Mouse (Mus musculus): ENCODE measurements around the gene Ffar2. TPM values are rescaled to one million over a fixed set of nuclear protein-coding genes. Genes with fewer than 3 reads are reported as not detected.

Ffar2 gene
- total RNA-seq, 2 experiments from 2014 or later: 4.0 to 12.2 TPM

DNA sequence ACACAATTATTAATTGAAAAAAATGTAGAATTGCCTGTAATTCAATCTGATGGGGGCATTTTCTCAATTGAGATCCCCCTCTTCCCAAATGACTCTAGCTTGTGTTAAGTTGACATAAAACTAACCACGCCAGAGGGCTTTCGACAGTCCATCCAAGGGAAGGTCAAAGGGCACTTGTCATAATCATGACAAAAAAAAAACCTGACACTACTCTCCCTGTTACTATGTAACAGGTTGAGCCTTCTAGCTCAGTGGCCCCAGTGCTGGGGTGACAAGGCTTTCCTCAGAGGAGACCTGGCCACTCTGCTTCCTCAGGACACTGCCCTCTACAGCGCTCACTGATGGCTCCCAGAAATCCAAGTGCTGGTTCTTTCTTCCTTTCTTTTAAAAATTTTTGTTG is 731 bp upstream of the Ffar2 start:
- no peak for ATAC-seq (ENCODE audit: poor library complexity, severe bottlenecking)

DNA sequence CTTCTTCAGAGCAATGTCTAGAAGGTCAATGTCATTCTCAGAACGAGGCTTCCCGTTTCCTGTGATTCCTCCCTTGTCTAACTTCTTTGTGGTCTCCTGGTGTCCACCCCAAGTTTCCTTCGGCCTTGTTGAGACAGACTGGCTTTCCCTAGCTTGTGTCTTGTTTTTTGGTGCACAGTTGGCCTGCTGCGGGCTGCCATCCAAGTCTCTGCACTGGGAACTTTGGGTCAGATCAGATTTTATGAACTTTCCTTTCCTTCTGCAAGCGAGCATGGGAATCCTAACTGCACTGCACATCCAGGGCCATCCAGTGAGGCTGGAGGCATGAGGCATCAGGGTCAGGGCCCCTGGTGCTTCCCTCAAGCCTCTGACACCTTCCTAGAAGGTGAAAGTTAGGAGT is 2.0 kb downstream of the Ffar2 start:
- ATAC-seq (ENCODE audit: poor library complexity, severe bottlenecking): no peak

DNA sequence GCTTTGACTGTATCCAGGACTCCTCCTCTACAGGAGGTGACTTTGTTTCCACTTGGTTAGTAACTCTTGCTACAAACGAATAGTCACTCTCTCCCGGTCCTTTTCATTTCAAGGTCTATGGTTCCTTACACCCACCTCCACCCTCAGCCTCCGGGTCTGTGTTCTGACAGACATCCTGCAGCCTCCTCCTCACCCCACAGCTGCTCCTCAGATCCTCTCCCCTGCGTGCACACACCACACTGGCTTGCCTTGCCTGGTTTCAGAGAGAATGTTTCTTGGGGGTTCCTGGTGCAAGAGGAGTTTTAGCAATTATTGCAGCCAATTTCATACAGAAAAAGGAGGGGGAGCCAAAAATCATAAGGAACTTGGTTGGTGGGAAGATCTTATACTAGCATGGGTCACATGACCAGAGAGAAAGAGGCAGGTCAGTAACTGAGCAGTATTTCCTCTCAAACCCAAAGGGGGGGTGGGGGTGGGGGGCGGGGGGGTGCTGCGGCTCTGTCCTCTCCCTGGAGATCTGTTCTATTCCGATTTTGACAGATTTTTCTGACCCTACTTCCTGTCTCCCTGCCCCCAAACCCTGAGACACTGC is 2.6 kb downstream of the Ffar2 start:
- ATAC-seq (ENCODE audit: poor library complexity, severe bottlenecking): peak; percentile 57

DNA sequence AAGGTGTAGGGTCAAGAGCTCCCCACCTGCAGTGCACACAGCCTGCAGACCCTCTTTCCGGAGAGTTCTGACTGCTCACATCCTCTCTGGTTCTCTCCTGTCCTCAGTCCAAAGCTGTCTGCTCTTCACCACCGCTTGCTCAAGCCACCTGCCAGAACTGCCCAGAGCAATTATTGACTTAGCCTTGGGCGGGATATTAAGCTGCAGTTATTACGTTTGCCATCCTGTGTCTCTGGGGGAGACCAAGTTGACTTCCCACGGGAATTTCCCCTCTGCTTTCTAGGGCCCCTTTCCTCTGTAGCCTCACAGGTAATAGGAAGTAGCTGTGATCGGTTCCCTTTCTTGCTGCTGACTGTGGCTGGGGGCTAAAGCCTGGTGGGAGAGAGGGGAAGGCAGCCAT is 3.4 kb downstream of the Ffar2 start:
- ATAC-seq (ENCODE audit: poor library complexity, severe bottlenecking): peak; percentile 27; the same call in 1 of the 2 replicates

DNA sequence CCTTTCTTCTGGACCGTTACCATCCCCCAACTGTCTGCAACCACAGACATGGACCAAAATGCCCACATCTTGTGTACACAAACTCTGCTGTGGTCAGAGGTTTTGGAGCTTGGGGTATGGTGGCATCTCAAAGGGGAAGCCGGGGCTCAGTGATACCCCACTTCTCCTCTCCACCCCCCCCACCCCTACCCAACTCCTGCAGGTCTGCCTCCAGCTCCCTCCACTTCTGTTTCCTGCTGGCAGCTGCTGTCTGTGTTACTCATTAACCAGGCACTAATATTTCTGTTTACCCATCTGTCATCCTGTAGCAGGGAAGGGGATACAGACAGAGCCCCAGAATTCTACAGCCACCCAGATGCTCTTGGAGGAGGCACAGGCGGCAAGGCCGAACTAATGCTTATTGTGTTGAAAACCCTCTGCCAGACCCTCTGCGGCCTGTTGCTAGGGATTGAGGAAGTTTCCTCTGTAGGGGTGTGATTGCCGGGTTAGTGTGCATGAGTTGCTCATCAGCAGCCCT is 11.2 kb downstream of the Ffar2 start:
- peak; percentile 77 for ATAC-seq (ENCODE audit: poor library complexity, severe bottlenecking)

DNA sequence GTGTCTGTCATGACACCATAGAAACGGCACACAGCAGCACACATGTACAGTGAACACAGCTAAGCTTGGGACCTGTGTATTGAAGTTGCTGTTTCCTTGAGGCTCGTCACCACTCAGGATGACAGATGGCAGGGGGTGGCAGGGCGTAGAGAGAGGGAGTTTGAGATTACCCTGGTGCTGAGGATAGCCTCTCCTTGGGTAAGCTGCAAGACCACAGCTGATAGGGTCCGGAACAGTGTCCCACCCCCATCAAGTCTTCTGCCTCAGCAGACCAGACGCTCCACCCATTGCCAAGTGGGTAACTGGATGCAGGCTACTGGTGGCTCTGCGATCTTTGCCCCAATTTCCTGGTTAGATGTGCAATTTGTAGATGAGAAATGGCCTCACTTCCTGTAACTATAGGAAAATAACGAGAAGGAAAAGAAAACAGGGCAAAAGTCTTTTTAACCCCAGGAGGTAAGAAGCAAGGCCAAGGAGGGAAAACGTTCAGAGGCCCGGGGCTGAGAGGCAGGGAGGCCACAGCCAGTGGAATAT is 11.8 kb downstream of the Ffar2 start:
- peak; percentile 78 for ATAC-seq (ENCODE audit: poor library complexity, severe bottlenecking)

DNA sequence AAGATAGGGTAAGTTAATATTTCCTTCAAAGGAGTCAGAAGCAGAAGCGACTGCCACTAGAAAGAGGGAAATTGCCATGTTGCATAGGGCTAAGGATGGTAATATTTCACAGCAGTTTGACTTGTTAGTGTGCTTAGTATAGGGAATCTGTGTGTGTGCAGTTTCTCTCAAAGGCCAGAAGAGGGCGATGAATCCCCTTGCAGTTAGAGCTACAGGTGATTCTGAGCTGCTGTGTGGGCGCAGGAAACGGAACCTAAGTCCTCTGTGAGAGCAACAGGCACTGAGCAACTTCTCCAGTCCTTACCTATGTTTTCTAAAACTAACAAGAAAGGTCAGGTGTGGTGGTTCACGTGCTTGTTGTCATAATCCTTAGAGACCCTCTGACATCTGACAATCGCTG is 13.3 kb downstream of the Ffar2 start:
- no peak for ATAC-seq (ENCODE audit: poor library complexity, severe bottlenecking)

DNA sequence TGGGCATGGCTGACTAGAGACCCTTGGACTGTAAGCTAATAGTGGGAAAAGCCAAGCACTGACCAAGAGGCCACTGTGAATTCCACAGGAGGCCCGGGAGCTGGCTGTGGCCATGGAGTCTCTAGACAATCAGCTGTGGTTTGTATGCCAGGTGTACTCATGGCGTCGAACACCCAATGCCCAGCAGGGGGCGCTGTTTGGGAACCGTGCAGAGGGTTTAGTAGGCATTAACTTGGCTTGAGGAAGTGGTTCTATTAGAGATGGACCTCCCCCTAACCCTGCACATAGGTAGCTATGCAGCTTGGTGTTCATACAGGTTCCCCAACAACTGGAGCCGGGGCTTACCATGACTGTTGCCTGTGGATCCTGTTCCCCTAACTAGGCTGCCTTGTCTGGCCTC is 17.7 kb downstream of the Ffar2 start:
- ATAC-seq (ENCODE audit: poor library complexity, severe bottlenecking): peak; percentile 94

DNA sequence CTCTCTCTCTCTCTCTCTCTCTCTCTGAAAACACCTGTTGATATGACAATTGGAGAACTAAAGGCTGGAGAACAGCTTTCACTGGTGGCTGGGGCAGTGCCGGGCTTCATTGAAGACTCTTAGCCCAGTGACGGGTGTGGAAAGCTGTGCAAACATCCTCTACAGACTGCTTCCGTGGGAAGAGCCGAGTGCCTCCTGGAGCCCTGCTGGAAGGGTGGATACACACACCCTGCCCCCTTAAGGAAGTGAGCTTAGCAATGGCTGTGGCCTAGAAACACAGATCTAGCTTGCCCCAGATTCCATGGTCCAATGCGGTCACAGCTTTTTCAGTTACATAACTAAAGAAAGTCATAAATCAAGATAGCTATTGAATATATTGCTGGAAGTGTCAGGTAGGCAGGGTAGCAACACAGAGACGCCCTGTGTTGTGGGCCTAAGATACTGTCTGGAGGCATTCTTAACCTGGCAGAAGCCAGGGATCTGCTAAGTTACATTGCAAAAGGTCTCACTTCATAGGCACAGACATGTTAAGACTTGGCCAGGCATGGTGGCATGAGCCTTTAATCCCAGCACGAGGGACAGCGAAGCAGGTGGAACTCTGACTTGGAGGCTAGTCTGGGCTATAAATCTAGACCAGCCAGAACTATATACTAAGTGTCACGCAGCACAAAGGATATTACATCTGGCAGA is 19.4 kb downstream of the Ffar2 start:
- ATAC-seq (ENCODE audit: poor library complexity, severe bottlenecking): no peak

DNA sequence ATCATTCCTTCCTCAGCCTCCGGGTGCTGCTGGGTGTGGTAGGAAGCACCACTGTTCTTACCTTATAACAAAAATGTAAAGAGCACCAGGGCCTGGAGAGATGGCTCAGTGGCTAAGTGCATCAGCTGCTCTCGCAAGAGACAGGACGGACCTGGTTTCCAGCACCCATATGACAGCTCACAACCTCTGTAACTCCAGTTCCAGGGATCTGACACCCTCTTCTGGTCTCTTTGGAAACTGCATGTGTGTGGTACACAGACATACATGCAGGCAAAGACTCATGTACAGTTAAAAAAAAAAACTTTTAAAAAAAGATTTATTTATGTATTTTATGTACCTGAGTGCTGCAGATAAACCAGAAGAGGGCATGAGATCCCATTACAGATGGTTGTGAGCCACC is 20.3 kb downstream of the Ffar2 start:
- ATAC-seq (ENCODE audit: poor library complexity, severe bottlenecking): no peak

DNA sequence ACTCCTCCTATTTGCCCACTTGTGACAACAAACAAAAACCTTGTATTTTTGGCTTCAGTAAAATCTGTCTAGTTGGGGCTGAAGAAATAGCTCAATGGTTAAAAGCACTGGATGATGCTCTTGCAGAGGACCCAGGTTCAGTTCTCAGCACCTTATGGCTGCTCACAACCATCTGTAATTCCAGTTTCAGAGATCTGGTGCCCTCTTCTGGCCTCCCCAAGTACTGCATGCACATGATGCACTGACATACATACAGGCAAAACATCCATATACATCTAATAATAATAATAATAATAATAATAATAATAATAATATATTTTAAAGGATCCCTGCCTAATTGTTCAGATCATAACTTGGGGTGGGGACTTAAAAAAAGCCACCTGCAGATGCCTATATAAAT is 22.9 kb downstream of the Ffar2 start:
- no peak for ATAC-seq (ENCODE audit: poor library complexity, severe bottlenecking)

DNA sequence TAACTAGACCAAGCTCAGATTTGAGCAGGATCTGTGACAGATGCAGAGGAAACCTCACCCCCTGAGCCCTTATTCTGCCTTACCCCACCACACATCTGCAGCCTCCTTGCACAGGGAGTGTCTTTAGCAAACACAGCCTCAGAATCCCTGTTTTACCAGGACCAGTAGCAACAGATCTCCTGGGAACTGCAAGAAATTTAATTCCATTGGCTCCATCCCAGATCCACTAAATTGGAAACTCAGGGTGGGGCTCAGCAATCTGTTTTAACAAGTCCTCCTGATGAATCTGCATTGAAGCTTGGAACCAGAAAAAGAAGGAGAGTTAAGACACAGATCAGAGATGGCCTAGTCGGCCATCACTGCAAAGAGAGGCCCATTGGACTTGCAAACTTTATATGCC is 26.8 kb downstream of the Ffar2 start:
- no peak for ATAC-seq (ENCODE audit: poor library complexity, severe bottlenecking)

DNA sequence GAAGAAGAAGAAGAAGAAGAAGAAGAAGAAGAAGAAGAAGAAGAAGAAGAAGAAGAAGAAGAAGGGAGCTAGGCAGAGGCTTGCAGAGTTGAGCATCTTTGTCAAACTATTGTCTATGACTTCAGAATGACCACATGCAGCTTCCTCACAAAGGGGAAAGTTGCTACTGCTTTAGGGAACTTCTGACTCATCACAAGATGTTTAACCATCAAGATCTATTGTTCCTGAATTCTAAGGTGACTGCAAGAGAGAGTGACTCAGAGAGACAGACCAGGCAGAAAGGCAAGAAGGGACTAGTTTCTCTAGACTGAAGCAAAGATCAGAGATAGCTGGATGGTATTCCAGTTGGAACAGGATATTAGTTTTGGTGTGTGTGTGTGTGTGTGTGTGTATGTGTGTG is 28.7 kb downstream of the Ffar2 start:
- peak; percentile 80 for ATAC-seq (ENCODE audit: poor library complexity, severe bottlenecking)

DNA sequence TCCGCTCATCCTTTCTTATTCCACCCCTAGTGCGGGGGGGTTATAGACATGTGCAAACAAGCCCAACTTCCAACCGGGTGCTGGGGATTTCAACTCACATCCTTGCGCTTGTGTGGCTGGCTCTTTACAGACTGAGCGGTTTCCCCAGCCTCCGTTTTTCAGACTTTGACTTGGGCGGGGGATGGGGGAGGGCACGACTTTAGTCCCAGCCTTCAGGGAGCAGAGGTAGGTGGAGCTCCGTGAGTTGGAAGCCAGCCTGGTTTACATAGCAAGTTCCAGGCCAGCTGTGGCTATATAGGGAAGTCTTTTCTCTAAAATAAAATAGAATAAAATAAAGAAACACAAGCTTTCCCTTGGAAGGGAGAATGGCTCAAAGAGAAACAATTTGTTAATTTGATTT is 31.7 kb downstream of the Ffar2 start:
- no peak for ATAC-seq (ENCODE audit: poor library complexity, severe bottlenecking)

DNA sequence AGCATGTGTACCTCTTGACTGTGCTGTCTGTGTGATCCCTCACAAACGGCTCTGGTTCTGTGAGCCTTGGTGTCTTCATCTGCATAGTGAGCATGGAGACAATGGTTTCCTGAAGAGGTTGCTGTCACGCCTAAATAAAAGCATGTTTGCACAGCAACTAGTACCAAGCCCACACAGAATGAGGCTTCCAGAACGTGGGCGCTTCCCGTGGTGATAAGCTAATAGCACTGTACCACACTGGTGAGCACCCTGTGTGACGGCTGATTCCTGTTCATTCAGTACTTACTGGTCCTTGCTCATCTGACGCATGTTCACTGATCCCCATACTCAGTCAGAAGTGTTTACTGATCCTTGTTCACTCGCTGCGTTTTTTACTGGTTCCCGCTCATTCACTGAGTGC is 33.4 kb downstream of the Ffar2 start:
- ATAC-seq (ENCODE audit: poor library complexity, severe bottlenecking): no peak

DNA sequence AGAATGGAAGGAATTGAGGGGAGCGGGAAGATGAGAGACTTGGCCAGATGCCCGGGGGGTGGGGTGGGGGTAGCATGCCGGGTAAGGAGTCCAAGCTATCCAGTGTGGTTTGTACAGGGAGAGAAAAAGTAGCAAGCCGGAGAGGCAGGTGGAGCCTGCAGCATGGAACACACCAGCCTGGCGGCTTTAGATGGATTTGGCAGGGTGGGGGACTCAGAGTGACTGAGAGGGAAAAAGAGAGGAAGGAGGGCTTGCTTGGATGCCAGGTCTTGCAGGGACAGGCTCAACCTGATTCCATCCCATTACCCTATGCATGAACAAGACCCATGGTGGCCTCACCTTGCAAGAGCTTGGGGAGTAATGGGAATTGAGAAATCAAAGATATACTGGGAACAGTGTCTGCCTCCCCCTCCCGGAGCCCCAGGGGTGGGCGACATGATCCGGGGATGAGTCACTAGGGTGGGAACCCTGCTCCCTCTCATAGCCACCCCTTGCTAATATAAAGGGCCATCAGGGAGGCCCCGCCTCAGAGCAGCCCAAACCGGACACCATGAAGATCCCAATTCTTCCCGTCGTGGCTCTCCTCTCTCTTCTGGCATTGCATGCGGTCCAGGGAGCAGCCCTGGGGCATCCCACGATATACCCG is 36.1 kb downstream of the Ffar2 start, which contains the start of gene Krtdap:
Krtdap (plus strand) TSS at position 520 of the 646 bp plus-strand sequence.
- ATAC-seq (ENCODE audit: poor library complexity, severe bottlenecking): no peak

DNA sequence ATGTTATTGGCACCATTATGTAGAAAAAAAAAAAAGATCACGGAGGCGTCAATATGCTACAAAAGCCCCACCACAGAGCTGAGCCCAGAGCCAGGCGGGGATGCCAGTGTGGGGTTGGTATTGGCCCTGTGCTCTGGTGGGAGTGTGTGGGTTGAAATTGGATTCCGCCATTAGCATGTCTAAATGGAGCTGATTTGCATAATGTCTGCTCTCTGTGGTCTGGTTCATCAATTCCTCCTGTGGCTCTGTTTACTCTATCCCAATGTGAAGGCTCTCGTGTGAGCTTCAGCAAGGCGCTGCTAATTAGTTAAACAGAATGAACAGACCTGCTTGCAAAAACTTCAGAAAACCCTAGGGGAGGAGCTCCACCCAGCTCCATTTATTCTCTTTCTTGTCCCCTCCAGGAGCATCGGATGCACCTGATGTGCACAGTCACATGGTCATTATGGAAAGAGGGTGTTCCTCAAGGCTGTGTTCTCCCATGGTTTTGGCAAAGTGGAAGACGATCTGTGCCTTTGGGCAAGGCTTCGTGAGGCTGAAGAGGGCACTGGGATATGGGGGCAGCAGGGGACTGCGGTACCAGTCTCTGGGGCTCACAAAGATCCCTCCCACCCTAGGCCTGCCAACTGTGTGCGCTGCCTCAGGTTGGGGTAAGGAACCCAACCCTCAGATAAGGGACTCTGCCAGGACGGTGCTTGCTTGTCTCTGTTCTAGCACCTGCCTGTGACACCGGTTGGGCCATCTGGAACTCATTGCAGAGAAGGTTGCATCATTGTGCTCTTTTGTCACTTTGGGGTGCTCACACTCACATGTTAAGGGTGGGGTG is 37.6 kb downstream of the Ffar2 start:
- ATAC-seq (ENCODE audit: poor library complexity, severe bottlenecking): no peak

DNA sequence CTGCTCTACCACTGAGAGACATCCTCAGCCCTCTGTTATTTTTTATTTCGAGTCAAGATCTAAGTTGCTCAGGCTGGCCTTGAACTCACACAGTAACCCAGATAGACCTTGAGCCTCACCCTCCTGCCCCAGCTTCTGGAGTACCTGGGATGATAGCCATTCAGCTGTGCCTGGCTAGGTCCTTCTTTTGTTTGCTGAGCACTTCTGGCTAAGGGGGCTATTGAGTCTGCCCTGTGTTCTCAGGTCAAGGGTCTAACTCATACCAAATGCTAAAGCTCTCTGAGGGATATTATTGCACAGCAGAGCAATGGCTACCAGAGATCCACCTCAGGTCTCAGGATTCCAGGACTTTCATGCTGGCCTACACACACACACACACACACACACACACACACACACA is 38.4 kb downstream of the Ffar2 start:
- ATAC-seq (ENCODE audit: poor library complexity, severe bottlenecking): no peak

DNA sequence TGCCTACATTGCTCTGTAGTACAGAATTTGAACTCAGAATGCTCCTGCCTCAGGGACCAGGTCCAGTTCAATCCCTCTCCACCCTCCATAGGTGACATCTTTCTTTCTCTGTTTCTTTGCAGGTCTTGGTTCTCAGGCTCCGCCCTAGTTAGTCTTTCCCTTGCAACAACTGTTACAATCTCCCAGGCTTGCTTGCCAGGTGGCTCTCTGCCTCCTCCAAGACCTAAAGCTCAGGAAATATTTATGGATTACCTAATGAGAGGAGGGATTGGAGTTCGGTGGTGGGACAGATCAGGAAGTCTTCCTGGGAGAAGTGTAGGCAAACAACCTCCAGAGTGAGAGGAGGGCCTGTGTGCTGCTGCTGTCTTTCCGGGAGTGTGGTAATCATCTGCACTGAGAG is 40.9 kb downstream of the Ffar2 start:
- ATAC-seq (ENCODE audit: poor library complexity, severe bottlenecking): no peak

DNA sequence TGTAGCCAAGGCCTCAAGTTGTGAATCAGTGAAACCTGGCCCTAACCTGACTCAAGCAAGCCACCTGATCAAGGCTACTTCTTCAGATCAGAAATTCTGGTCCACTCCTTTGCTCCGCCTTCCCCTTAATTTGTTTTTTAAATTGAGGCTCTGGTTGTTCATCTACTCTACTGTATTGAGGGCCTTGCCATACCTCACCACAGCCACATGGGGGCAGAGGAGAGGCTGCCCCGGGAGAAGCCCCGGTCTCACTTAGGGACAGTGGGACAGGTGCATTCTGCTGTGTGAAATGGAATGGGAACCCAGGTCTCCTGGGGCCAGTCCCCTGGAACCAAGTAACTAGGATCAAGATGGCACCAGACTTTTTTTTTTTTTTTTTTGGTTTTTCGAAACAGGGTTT is 41.8 kb downstream of the Ffar2 start:
- peak; percentile 77 for ATAC-seq (ENCODE audit: poor library complexity, severe bottlenecking)

DNA sequence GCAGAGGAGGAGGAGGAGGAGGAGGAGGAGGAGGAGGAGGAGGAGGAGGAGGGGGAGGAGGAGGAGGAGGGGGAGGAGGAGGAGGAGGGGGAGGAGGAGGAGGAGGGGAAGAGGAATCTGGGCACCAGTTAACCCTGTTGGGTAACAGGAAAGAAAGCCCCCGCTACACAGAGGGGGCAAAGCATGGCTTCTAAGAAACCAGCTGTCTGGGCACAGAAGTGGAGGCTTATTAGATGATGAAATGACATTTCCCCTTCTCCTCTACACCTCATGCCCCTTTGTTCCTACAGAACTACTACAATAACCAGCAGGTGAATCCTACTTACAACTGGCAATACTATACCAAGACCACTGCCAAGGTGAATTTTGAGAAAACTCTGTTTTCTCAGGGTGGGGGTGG is 45.7 kb downstream of the Ffar2 start:
- no peak for ATAC-seq (ENCODE audit: poor library complexity, severe bottlenecking)

Data from megakaryocyte, adult 5-6 weeks (primary cell).